ENCODE assay signal across 8 mouse cellular contexts in the genomic region with DNA sequence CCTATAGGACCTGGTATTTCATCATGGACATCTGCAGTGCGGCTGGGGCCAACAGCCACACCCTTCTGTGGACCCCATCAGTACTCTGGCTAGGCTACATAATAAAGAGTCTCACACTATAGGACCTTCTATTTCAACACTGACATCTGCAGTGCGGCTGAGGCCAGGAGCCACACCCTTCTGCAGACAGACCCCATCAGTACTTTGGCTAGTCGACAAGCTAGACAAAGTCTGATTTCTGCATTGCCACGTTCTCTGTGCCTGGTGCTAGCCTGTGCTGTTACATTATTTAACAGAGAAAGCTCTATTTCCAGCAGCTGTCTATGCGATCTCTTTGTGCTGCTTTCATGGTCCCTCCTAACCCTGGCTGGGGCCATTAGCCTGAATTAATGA. TPM values are rescaled to one million over a fixed set of nuclear protein-coding genes. Genes with fewer than 3 reads are reported as not detected.
DNase-seq lines count a peak whose midpoint lies in the region; ATAC-seq and TF ChIP-seq lines count a peak whose summit lies in the region.
"Had no signal": no experiment of that assay in that cellular context is flagged by ENCODE, and none has a peak within 500 bp of the region (broad histone marks: within the 10 kb centered on the region; RNA-seq: fewer than 3 reads in every experiment).

No protein-coding gene starts in this region.

- DNase-seq in lung, embryonic 14.5 days = peak; percentile 42
- DNase-seq in lung, postnatal 14 days = no peak
- DNase-seq in adrenal gland, postnatal 14 days = no peak
- no peak for DNase-seq in layer of hippocampus, postnatal 25 days (ENCODE audit: extremely low spot score in 1 of 2, low spot score in 1 of 2)

- peak overlapping the region; percentile 98 for H3K27ac ChIP-seq in lung, embryonic 14.5 days (ENCODE audit: low read depth)
- peak overlapping the region; percentile 81 for H3K27ac ChIP-seq in embryonic facial prominence, embryonic 13.5 days
- peak overlapping the region; percentile 78 for H3K27ac ChIP-seq in limb, embryonic 12.5 days
- H3K27ac ChIP-seq in stomach, embryonic 14.5 days (ENCODE audit: low read length) = peak overlapping the region; percentile 53

- no peak for TF ChIP-seq CTCF in lung, embryonic 14.5 days (IDR thresholded peaks at IDR 0.05; ENCODE audit: low read depth)

- ATAC-seq in lung, embryonic 14.5 days (ENCODE audit: insufficient read depth) = no peak
- no peak for ATAC-seq in embryonic facial prominence, embryonic 13.5 days (ENCODE audit: insufficient number of reproducible peaks, insufficient read depth, low FRiP score, low TSS enrichment, low read depth)
- ATAC-seq in limb, embryonic 12.5 days (ENCODE audit: insufficient number of reproducible peaks, insufficient read depth, low FRiP score, low TSS enrichment, low read depth) = no peak
- no peak for ATAC-seq in stomach, embryonic 14.5 days (ENCODE audit: insufficient number of reproducible peaks, insufficient read depth, low FRiP score, low read depth)

- no peaks in the 10 kb centered on the region for H3K9me3 ChIP-seq in lung, embryonic 14.5 days (ENCODE audit: low read depth, low read length)
- H3K9me3 ChIP-seq in embryonic facial prominence, embryonic 13.5 days = no peaks in the 10 kb centered on the region
- no peaks in the 10 kb centered on the region for H3K9me3 ChIP-seq in limb, embryonic 12.5 days
- H3K9me3 ChIP-seq in stomach, embryonic 14.5 days (ENCODE audit: control insufficient read depth, low read depth, low read length) = no peaks in the 10 kb centered on the region

- H3K4me3 ChIP-seq in lung, embryonic 14.5 days (ENCODE audit: low read depth, low read length) = peak overlapping the region; percentile 78
- H3K4me3 ChIP-seq in embryonic facial prominence, embryonic 13.5 days = peak overlapping the region; percentile 77
- peak overlapping the region; percentile 83 for H3K4me3 ChIP-seq in limb, embryonic 12.5 days (replicated peaks)
- peak overlapping the region; percentile 66 for H3K4me3 ChIP-seq in stomach, embryonic 14.5 days (ENCODE audit: low read depth, low read length)

- no peaks in the 10 kb centered on the region; the same call in 1 of the 2 replicates for H3K4me1 ChIP-seq in lung, embryonic 14.5 days (ENCODE audit: insufficient read depth)
- H3K4me1 ChIP-seq in embryonic facial prominence, embryonic 13.5 days = peaks cover 18% of the 10 kb centered on the region
- H3K4me1 ChIP-seq in limb, embryonic 12.5 days (replicated peaks) = peaks cover 20% of the 10 kb centered on the region
- no peaks in the 10 kb centered on the region for H3K4me1 ChIP-seq in stomach, embryonic 14.5 days (ENCODE audit: control insufficient read depth, insufficient read depth, low read length)

- H3K4me2 ChIP-seq in lung, embryonic 14.5 days = peak overlapping the region; percentile 75
- H3K4me2 ChIP-seq in embryonic facial prominence, embryonic 13.5 days = peak overlapping the region; percentile 77
- H3K4me2 ChIP-seq in limb, embryonic 12.5 days = peak overlapping the region; percentile 81
- H3K4me2 ChIP-seq in stomach, embryonic 14.5 days (replicated peaks; ENCODE audit: low read depth, low read length) = peak overlapping the region; percentile 61

- H3K36me3 ChIP-seq in lung, embryonic 14.5 days (ENCODE audit: insufficient read depth) = 0 out of 2 replicates have a peak, but pooled peaks cover 7% of the 10 kb centered on the region
- peaks cover 14% of the 10 kb centered on the region for H3K36me3 ChIP-seq in embryonic facial prominence, embryonic 13.5 days
- H3K36me3 ChIP-seq in limb, embryonic 12.5 days = peaks cover 16% of the 10 kb centered on the region
- H3K36me3 ChIP-seq in stomach, embryonic 14.5 days (ENCODE audit: control insufficient read depth, insufficient read depth, low read length) = no peaks in the 10 kb centered on the region; the same call in 1 of the 2 replicates

- 19% methylated on average over 5 of the region's 5 CpGs for WGBS in lung, embryonic 14.5 days
- WGBS in embryonic facial prominence, embryonic 13.5 days = 15% methylated on average over 5 of the region's 5 CpGs
- WGBS in limb, embryonic 12.5 days = 37% methylated on average over 5 of the region's 5 CpGs
- 19% methylated on average over 5 of the region's 5 CpGs for WGBS in stomach, embryonic 14.5 days

- H3K27me3 ChIP-seq in lung, embryonic 14.5 days (ENCODE audit: insufficient read depth, low read length) = no peaks in the 10 kb centered on the region
- no peaks in the 10 kb centered on the region for H3K27me3 ChIP-seq in embryonic facial prominence, embryonic 13.5 days
- no peaks in the 10 kb centered on the region for H3K27me3 ChIP-seq in limb, embryonic 12.5 days
- H3K27me3 ChIP-seq in stomach, embryonic 14.5 days (ENCODE audit: control insufficient read depth, insufficient read depth, low read length) = no peaks in the 10 kb centered on the region

- peak overlapping the region; percentile 95 for H3K9ac ChIP-seq in lung, embryonic 14.5 days
- H3K9ac ChIP-seq in embryonic facial prominence, embryonic 13.5 days = peak overlapping the region; percentile 95
- H3K9ac ChIP-seq in limb, embryonic 12.5 days (replicated peaks) = peak overlapping the region; percentile 96
- peak overlapping the region; percentile 56 for H3K9ac ChIP-seq in stomach, embryonic 14.5 days (replicated peaks; ENCODE audit: low read depth, low read length)

RNA-seq across cellular contexts. Expression of gene Gm49450, which starts 1.3 kb away (rescaled TPM):
- not detected in 2 replicates for polyA plus RNA-seq in lung, embryonic 14.5 days (2014; fragmentation: Nextera tagmentation; extraction: Ambion mirVana)
- not detected in 2 replicates for polyA plus RNA-seq in embryonic facial prominence, embryonic 13.5 days (2015; fragmentation: Nextera tagmentation; extraction: Ambion mirVana)
- polyA plus RNA-seq in limb, embryonic 12.5 days (2016; fragmentation: Nextera tagmentation; extraction: Ambion mirVana) = not detected in 2 replicates
- not detected in 2 replicates for polyA plus RNA-seq in stomach, embryonic 14.5 days (2014; fragmentation: Nextera tagmentation; extraction: Ambion mirVana)
- total RNA-seq in adrenal gland, postnatal 14 days (2021) = not detected in 2 replicates
- total RNA-seq in layer of hippocampus, postnatal 25 days (2021) = not detected

RNA-seq across cellular contexts. Expression of gene Tuba1a, which starts 1.4 kb away (rescaled TPM):
- 1,129 and 1,167 TPM in 2 replicates for polyA plus RNA-seq in lung, embryonic 14.5 days (2014; fragmentation: Nextera tagmentation; extraction: Ambion mirVana)
- polyA plus RNA-seq in embryonic facial prominence, embryonic 13.5 days (2015; fragmentation: Nextera tagmentation; extraction: Ambion mirVana) = 1,291 and 1,480 TPM in 2 replicates
- polyA plus RNA-seq in limb, embryonic 12.5 days (2016; fragmentation: Nextera tagmentation; extraction: Ambion mirVana) = 1,314 and 1,328 TPM in 2 replicates
- polyA plus RNA-seq in stomach, embryonic 14.5 days (2014; fragmentation: Nextera tagmentation; extraction: Ambion mirVana) = 1,231 and 1,258 TPM in 2 replicates
- 124 and 185 TPM in 2 replicates for total RNA-seq in adrenal gland, postnatal 14 days (2021)
- total RNA-seq in layer of hippocampus, postnatal 25 days (2021) = 1,000 to 10,000 TPM; 1,021 to 1,172 TPM

RNA-seq across cellular contexts. Expression of gene Tuba1b, which starts 17.7 kb away (rescaled TPM):
- 2,161 and 2,216 TPM in 2 replicates for polyA plus RNA-seq in lung, embryonic 14.5 days (2014; fragmentation: Nextera tagmentation; extraction: Ambion mirVana)
- 1,422 and 1,651 TPM in 2 replicates for polyA plus RNA-seq in embryonic facial prominence, embryonic 13.5 days (2015; fragmentation: Nextera tagmentation; extraction: Ambion mirVana)
- 1,691 and 1,695 TPM in 2 replicates for polyA plus RNA-seq in limb, embryonic 12.5 days (2016; fragmentation: Nextera tagmentation; extraction: Ambion mirVana)
- 1,548 and 1,685 TPM in 2 replicates for polyA plus RNA-seq in stomach, embryonic 14.5 days (2014; fragmentation: Nextera tagmentation; extraction: Ambion mirVana)
- 337 and 342 TPM in 2 replicates for total RNA-seq in adrenal gland, postnatal 14 days (2021)
- total RNA-seq in layer of hippocampus, postnatal 25 days (2021) = 100 to 1,000 TPM; 478 to 525 TPM

RNA-seq across cellular contexts. Expression of gene Lmbr1l, which starts 34.0 kb away (rescaled TPM):
- 4.5 and 5.5 TPM in 2 replicates for polyA plus RNA-seq in lung, embryonic 14.5 days (2014; fragmentation: Nextera tagmentation; extraction: Ambion mirVana)
- 26.8 and 27.8 TPM in 2 replicates for polyA plus RNA-seq in embryonic facial prominence, embryonic 13.5 days (2015; fragmentation: Nextera tagmentation; extraction: Ambion mirVana)
- polyA plus RNA-seq in limb, embryonic 12.5 days (2016; fragmentation: Nextera tagmentation; extraction: Ambion mirVana) = 23.4 and 24.1 TPM in 2 replicates
- polyA plus RNA-seq in stomach, embryonic 14.5 days (2014; fragmentation: Nextera tagmentation; extraction: Ambion mirVana) = 5.1 and 8.8 TPM in 2 replicates
- 21.4 and 26.3 TPM in 2 replicates for total RNA-seq in adrenal gland, postnatal 14 days (2021)
- total RNA-seq in layer of hippocampus, postnatal 25 days (2021) = 10 to 100 TPM; 11.5 to 17.9 TPM

RNA-seq across cellular contexts. Expression of gene Dhh, which starts 53.7 kb away (rescaled TPM):
- 1.0 and 1.3 TPM in 2 replicates for polyA plus RNA-seq in lung, embryonic 14.5 days (2014; fragmentation: Nextera tagmentation; extraction: Ambion mirVana)
- polyA plus RNA-seq in embryonic facial prominence, embryonic 13.5 days (2015; fragmentation: Nextera tagmentation; extraction: Ambion mirVana) = 0.52 and 0.54 TPM in 2 replicates
- polyA plus RNA-seq in limb, embryonic 12.5 days (2016; fragmentation: Nextera tagmentation; extraction: Ambion mirVana) = 0.52 and 0.74 TPM in 2 replicates
- 0.65 and 0.77 TPM in 2 replicates for polyA plus RNA-seq in stomach, embryonic 14.5 days (2014; fragmentation: Nextera tagmentation; extraction: Ambion mirVana)
- 1.9 and 3.5 TPM in 2 replicates for total RNA-seq in adrenal gland, postnatal 14 days (2021)
- total RNA-seq in layer of hippocampus, postnatal 25 days (2021) = under 1 TPM; 0.17 to 0.19 TPM
- total RNA-seq: monocyte, adult 5-6 weeks had no signal
